Mouse (Mus musculus) brain, embryonic 14.5 days (tissue): ENCODE measurements around the gene Jhy.

Experiments used
- CTCF ChIP-seq: fragments of 200-500 bp; IDR thresholded peaks from 2 replicates; pipeline ENCODE4 v1.5.1; 2012; ENCODE audit warnings: inconsistent platforms, mild to moderate bottlenecking, moderate library complexity, borderline replicate concordance; ENCODE audit not compliant: insufficient read depth, insufficient read length; ENCODE audit errors: extremely low read depth
- POLR2A ChIP-seq: fragments of 200-500 bp; IDR thresholded peaks from 2 replicates; pipeline ENCODE4 v1.6.1; 2012; ENCODE audit warnings: mild to moderate bottlenecking, inconsistent platforms, borderline replicate concordance; ENCODE audit not compliant: poor library complexity, insufficient read depth, insufficient read length, severe bottlenecking; ENCODE audit errors: extremely low read depth

GRCm38 (mm10) chr9:40983758-40984157 is 19.8 kb upstream of the Jhy start:
- TF ChIP-seq CTCF (no peak), POLR2A (no peak)
